Mouse (Mus musculus): ENCODE data around the gene Nbea.
A peak's percentile ranks its signal among the peaks of the same experiment; 100 is the strongest.
"Not testable (repeated sequence)": the region's sequence is repeated elsewhere in the genome, so short reads cannot be mapped to it uniquely, and the experiment has no call there.

Gene Nbea

DNA sequence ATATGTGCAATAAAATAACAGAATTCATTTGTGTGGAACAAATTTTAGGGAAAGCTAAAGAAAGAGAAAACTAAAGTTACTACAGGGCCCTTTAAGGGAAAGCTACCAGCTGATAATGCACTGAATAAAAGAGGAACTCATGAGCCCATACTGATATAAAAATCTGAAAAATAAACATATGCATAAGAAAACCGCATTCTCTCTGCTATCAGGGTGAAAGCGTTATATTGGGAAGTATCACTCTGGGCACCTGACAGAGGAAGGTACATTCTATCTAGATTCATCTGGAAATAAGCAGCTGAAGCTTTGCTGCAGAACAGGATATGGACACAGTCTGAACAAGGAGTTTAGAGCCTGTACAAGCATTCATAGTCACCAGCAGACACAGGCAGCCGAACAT, 148.9 kb downstream of the Nbea start:
- DNase-seq (ENCODE audit: extremely low spot score): no peak

GRCm38 (mm10) chr3:56018494-56018893, 165.0 kb downstream of the Nbea start:
- no peak for DNase-seq (ENCODE audit: extremely low spot score)

GRCm38 (mm10) chr3:56011132-56011531, 172.4 kb downstream of the Nbea start:
- no peak for DNase-seq (ENCODE audit: extremely low spot score)

DNA sequence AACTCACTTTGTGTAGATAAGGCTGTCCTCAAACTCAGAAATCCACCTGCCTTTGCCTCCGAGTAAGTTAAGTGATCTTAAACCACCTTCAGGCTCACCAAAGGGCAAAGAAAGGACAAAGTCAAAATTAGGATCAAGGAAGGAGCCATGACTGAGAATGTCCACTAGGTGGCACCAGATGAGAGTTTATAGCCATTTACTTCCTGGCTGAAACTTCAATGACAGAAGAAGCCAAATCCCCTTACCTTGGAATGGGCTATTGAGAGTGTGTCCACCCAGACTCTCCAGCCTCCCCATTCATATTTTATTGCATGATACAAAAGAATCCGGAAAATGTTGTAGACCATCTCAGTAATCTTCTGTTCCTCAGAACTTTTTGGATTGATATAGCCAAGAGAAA, 175.5 kb downstream of the Nbea start:
- peak; percentile 57 for DNase-seq (ENCODE audit: extremely low spot score)

- peak; percentile 48 for DNase-seq (ENCODE audit: extremely low spot score)
Measured at GRCm38 (mm10) chr3:56000259-56000658, 183.2 kb downstream of the Nbea start.

- DNase-seq (ENCODE audit: extremely low spot score): no peak
Measured at GRCm38 (mm10) chr3:55978361-55978760, 205.1 kb downstream of the Nbea start.

DNA sequence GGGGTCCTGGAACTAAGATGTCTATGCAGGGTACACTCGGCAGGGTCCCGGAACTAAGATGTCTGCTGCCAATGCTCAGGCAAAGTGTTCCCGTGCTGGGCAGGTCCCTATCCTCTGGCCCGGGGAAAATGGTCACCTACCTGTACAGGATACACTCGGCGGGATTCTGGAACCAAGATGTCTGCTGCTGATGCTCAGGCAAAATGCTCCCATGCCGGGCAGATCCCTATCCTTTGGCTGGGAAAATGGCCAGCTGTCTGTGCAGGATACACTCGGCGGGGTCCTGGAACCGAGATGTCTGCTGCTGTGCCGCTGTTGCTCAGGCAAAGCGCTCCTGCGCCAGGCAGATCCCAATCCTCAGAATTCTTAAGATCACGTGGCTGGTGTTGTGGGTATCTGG, 206.5 kb downstream of the Nbea start:
- not testable (repeated sequence) for DNase-seq (ENCODE audit: extremely low spot score)

DNA sequence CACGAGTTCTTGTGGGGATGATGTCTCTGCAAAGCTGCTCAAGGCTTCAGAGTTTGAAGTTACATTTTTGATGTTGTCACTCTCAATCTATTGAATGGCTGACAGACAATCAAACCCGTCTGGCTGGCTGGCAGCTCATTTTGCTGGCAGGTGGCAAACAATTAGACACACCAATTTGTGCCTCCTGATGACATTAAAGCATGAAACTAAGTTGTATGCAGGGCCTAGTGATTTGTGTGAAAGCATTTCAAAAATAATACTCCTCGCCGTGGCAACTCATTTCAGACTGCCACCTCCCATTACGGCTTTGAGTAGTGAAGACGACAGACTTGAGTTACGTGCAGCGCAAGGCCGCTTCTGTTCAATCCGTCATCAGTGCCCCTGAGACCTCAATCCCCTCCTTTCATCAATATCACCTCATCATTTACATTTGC, 217.8 kb downstream of the Nbea start:
- no peak for DNase-seq (ENCODE audit: extremely low spot score)

GRCm38 (mm10) chr3:55963032-55963431, 220.5 kb downstream of the Nbea start:
- no peak for DNase-seq (ENCODE audit: extremely low spot score)

DNA sequence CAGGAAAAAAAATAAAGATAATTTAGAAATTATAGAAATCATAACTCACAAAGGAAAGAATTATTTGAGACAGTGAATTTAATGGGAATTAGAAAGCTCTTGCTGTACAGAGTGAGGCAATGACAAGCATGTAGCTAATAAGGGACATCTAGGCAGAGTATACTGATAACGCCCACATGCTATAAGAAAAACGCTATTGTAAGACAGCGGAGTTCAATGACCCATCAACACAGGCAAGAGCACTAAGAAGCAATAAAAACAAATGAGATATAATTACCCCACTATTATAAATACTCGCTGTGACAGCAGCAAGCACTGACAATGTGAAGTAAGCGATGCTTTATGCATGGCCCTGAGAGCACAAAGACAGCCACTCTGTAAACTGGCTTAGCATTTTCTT, 233.5 kb downstream of the Nbea start:
- DNase-seq (ENCODE audit: extremely low spot score): no peak

DNA sequence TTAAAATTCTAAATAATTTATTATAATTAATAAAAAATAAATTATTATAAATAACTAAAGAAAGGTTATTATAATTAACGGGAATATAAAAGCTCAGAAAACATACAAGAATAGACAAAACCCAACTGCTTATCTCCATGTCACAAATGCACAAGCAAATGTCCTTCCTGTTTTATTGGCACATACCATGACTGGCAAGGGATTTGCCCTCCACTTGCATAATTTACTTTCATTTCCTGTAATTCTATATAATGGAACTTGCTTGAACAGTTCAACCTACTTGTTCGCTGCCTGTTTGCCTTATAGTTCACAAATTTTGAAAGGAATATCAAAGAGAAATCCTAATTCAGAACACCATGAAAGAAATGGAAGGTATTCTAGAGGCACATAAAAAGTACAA, 234.4 kb downstream of the Nbea start:
- no peak for DNase-seq (ENCODE audit: extremely low spot score)

- no peak for DNase-seq (ENCODE audit: extremely low spot score)
Measured at GRCm38 (mm10) chr3:55927343-55927742, 256.2 kb downstream of the Nbea start.

- DNase-seq (ENCODE audit: extremely low spot score): no peak
Measured at GRCm38 (mm10) chr3:55909290-55909689, 274.2 kb downstream of the Nbea start.

DNA sequence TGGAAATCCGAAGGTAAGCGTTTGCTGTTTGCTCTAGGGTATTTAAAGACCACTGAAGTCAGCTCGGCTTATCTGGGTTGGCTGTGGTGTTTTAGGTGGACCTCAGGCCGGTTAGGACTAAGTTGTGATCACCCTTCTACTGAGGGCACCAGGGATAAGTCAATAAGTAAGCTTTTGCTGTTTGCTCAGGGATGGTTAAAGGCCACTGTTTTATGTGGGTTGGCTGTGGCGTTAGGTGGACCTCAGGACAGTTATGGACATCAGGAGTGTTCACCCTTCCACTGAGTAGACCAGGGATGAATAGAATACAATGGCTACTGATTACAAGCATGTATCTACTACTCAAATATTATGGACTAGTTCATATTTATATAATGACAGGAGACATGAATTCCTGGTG, 292.9 kb downstream of the Nbea start:
- DNase-seq (ENCODE audit: extremely low spot score): no peak

DNA sequence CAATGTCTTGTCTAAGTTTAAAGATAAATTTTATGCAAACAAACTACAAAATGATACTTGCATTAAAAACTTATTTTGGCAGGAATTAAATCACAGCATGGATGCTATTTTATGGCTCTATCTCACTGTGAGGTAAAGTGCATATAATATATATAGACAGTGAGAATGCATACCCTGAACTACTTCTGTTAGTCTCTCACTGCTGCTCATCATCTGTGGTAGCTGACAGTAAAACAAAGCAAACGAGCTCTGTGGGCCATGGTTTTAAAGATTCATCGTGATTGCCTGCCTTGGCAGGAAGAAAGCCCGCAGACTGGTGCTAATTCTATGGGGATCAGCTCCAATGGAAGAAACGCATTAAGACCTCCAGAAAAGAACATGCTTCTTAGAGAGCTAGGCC, 294.3 kb downstream of the Nbea start:
- DNase-seq (ENCODE audit: extremely low spot score): no peak

GRCm38 (mm10) chr3:55887829-55888210, 295.7 kb downstream of the Nbea start:
- no peak for DNase-seq (ENCODE audit: extremely low spot score)

DNA sequence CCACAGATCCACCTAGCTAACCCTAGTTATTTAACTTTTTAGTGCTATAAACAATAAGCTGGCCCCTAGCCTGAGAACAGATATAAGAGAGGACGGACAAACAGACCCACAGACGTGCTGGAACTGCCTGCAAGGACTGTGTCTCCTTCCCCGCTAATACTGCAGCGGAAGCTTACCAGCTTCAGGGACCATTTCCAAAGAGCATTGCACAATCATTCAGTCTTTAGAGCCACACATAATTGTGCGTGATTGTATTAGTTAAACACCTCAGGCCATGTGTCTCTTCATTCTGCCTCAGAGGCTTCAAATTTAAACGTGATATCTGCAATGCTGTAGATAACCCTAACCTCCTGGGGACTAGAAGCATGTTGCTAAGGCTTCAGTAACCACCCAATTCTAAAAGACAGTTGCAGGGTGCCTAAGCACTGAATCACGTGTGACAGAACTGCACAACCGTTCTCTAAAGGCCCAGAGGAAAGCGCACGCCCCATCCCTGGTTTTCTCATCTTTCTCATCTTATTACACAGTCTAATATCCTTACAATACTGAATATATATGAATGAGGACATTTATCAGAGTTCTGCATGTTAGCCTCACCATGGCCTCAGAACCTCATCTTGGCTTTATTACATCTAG, 296.2 kb downstream of the Nbea start:
- DNase-seq (ENCODE audit: extremely low spot score): no peak

DNA sequence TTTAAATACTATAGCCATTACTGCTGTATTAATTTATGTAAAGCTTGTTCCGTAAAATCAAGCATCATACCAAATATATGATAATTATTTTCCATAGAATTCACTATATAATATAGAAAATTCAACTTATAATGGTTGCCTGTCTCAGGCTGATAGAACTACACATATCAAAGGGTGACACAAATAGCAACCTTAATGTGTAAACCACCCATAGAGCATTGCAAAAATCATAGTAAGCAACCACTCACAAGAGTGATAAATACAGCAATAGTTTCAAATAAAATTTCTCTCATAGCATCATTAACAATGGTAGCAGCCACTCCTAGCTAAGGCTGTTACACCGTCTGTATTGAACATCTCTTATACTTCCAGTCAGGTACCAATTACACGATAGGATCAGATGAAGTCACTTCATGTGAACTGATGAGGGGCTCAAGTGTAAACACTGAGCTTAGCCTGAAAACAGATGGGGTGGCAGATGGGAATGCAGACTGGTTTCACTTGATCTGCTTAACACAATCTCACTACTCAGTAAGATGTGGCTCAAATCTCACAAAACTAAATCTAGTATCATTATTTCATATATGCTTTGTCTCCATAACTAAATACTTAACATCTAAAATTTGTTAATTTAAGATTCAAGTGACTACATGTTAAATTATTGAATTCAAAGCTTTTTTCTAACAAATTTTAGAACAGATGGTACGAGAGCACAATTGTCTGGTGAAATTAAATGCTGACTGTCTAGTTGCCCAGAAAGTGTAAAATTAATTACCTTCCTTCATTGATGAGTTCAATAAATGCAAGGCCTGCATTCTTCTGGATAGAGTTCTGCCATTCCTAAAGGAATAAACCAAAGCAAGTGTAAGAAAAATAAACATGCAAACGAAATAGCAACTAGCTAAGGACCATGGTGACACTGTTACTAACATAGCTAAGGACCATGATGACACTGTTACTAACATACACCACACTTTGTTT, 310.3 kb downstream of the Nbea start:
- DNase-seq (ENCODE audit: extremely low spot score): no peak

DNA sequence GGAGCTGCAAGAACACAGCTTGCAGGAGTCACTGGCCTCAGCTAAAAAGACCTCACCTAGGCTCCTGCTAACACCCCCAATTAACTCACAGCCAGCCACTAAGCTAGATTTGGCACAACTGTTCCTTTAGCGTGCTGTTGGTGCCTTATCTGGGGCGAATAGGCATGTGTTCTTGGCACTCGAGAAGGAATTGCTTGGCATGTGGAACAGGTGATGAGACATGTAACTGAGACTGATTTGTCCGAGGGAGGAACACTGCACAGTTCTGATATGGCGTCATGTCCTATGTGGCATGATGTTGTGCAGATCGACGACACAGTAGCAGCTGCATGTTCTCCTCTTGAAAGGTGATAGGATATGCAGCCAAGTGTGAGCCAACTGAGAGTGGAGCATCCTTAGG, 331.0 kb downstream of the Nbea start:
- DNase-seq (ENCODE audit: extremely low spot score): no peak

DNA sequence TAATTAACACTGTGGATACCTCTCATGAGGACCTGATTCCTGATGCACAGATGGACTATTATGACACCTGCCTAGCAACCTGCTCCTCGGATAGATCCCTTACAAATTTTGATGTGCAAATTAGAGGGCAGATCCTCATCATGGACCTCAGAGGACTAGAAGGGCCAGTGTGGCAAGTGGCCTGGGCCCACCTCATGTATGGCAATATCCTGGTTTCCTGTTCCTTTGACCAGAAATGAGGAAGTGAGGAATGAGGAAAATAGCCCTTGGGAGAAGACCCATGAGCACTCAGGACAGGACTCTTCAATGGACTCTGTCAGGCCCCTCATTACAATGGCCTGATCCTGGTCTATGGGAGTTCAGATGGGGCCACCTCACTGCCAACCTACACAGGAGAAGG, 336.4 kb downstream of the Nbea start:
- no peak for DNase-seq (ENCODE audit: extremely low spot score)

DNA sequence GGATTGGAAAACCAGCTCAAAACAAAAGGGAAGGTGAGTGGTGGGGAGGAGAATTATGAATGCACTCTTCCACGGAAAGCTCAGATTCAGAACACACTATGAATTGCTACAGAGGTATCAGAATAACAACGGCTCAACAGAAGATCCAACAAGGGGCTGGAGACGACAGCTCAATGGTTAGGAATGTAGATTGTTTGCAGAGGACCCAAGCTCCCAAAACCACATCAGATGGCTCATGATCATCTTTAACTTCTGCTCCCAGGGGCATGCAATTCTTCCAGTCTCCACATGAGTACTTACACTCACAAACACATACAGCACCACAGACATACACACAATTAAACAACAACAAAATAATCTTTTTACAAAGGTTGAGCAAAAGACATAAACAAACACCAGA, 346.3 kb downstream of the Nbea start:
- no peak for DNase-seq (ENCODE audit: extremely low spot score)

- DNase-seq (ENCODE audit: extremely low spot score): no peak
Measured at GRCm38 (mm10) chr3:55835207-55835606, 348.3 kb downstream of the Nbea start.

- no peak for DNase-seq (ENCODE audit: extremely low spot score)
Measured at GRCm38 (mm10) chr3:55830226-55830625, 353.3 kb downstream of the Nbea start.
